In genomic region chr3:86011833-86012232, GRCm38 (mm10) we compare ENCODE assay signal across 32 mouse cellular contexts. TPM values are rescaled to one million over a fixed set of nuclear protein-coding genes. Genes with fewer than 3 reads are reported as not detected.
DNase-seq lines count a peak whose midpoint lies in the region; ATAC-seq and TF ChIP-seq lines count a peak whose summit lies in the region.
"Had no signal": no experiment of that assay in that cellular context is flagged by ENCODE, and none has a peak within 500 bp of the region (broad histone marks: within the 10 kb centered on the region; RNA-seq: fewer than 3 reads in every experiment).

No protein-coding gene starts in this region.

- TF ChIP-seq CTCF in heart, postnatal 0 days (IDR thresholded peaks at IDR 0.05; ENCODE audit: low read depth), result no peak
- TF ChIP-seq CTCF in heart, adult 2 months (IDR thresholded peaks at IDR 0.05), result no peak
- no peak for TF ChIP-seq CTCF in ES-Bruce4 (IDR thresholded peaks at IDR 0.05; ENCODE audit: low read depth, low read length)

- no peak overlapping the region for H3K4me3 ChIP-seq in heart, postnatal 0 days (ENCODE audit: low read depth, low read length)
- H3K4me3 ChIP-seq in heart, adult 2 months, result no peak overlapping the region
- no peak overlapping the region for H3K4me3 ChIP-seq in ES-Bruce4 (ENCODE audit: low read depth, low read length)
- H3K4me3 ChIP-seq in forebrain, embryonic 16.5 days (replicated peaks; ENCODE audit: low read length), result no peak overlapping the region
- H3K4me3 ChIP-seq: embryonic facial prominence, embryonic 15.5 days; forebrain, embryonic 15.5 days; hindbrain, embryonic 12.5 days; limb, embryonic 10.5 days; liver, embryonic 15.5 days; stomach, embryonic 15.5 days had no signal

- peaks cover 16% of the 10 kb centered on the region; the same call in 1 of the 2 replicates for H3K4me1 ChIP-seq in heart, postnatal 0 days (ENCODE audit: control insufficient read depth, insufficient read depth)
- peaks cover 2% of the 10 kb centered on the region; the same call in 1 of the 2 replicates for H3K4me1 ChIP-seq in heart, adult 2 months (ENCODE audit: control insufficient read depth, insufficient read depth, low read length)
- peaks cover 2% of the 10 kb centered on the region for H3K4me1 ChIP-seq in ES-Bruce4 (ENCODE audit: control insufficient read depth, insufficient read depth, low read length)
- H3K4me1 ChIP-seq in forebrain, embryonic 16.5 days (replicated peaks; ENCODE audit: control insufficient read depth, insufficient read depth, low read length), result no peaks in the 10 kb centered on the region
- H3K4me1 ChIP-seq: forebrain, embryonic 15.5 days; hindbrain, embryonic 12.5 days had no signal

- H3K27ac ChIP-seq in heart, postnatal 0 days (ENCODE audit: low read depth), result 0 out of 2 replicates have a peak overlapping the region, but pooled peaks have one; percentile 31
- H3K27ac ChIP-seq in heart, adult 2 months, result no peak overlapping the region
- peak overlapping the region; percentile 97 for H3K27ac ChIP-seq in ES-Bruce4 (ENCODE audit: insufficient read depth, low read length)
- no peak overlapping the region for H3K27ac ChIP-seq in forebrain, embryonic 16.5 days (ENCODE audit: low read length)
- H3K27ac ChIP-seq: embryonic facial prominence, embryonic 15.5 days; forebrain, embryonic 15.5 days; hindbrain, embryonic 12.5 days; limb, embryonic 10.5 days; liver, embryonic 15.5 days; stomach, embryonic 15.5 days had no signal

- intact Hi-C loops in heart, adult 2 months (cut with DNase I), result no loop called here

- no peaks in the 10 kb centered on the region for H3K79me2 ChIP-seq in heart, adult 2 months (replicated peaks; ENCODE audit: control insufficient read depth, insufficient read depth, low read length)

- no peaks in the 10 kb centered on the region for H3K9me3 ChIP-seq in heart, postnatal 0 days (replicated peaks; ENCODE audit: control insufficient read depth, low read length)
- H3K9me3 ChIP-seq in ES-Bruce4 (replicated peaks; ENCODE audit: control insufficient read depth, insufficient read depth, low read length, poor library complexity, severe bottlenecking), result peaks cover 17% of the 10 kb centered on the region
- H3K9me3 ChIP-seq in forebrain, embryonic 16.5 days (ENCODE audit: control insufficient read depth, low read length), result no peaks in the 10 kb centered on the region
- H3K9me3 ChIP-seq: embryonic facial prominence, embryonic 15.5 days; forebrain, embryonic 15.5 days; G1E; hindbrain, embryonic 12.5 days; limb, embryonic 10.5 days; liver, embryonic 15.5 days; stomach, embryonic 15.5 days had no signal

- no peak overlapping the region for H3K9ac ChIP-seq in heart, postnatal 0 days (replicated peaks; ENCODE audit: low read depth, low read length)
- H3K9ac ChIP-seq in heart, adult 2 months (ENCODE audit: low read depth, low read length), result no peak overlapping the region
- no peak overlapping the region for H3K9ac ChIP-seq in ES-Bruce4 (ENCODE audit: low read depth, poor library complexity, severe bottlenecking)
- H3K9ac ChIP-seq in forebrain, embryonic 16.5 days (replicated peaks; ENCODE audit: low read depth, low read length), result no peak overlapping the region
- H3K9ac ChIP-seq: embryonic facial prominence, embryonic 15.5 days; forebrain, embryonic 15.5 days; hindbrain, embryonic 12.5 days; liver, embryonic 15.5 days; stomach, embryonic 15.5 days had no signal

- no peak for DNase-seq in heart, postnatal 0 days (ENCODE audit: low spot score)
- DNase-seq in heart, adult 2 months, result no peak
- peak; percentile 48 to 60 for DNase-seq in kidney, adult 8-10 months
- DNase-seq in kidney, postnatal 25 days, result peak; percentile 59 to 63
- DNase-seq in cerebellum, adult 9-11 months, result no peak
- no peak for DNase-seq in adrenal gland, adult 18-20 months (ENCODE audit: low spot score in 2 of 2)
- DNase-seq: adrenal gland, adult 2 months; cerebellum, adult 2 months; gastrocnemius, postnatal 25 days; heart, adult 18-20 months; heart, postnatal 14 days; liver; lung, postnatal 14 days; right cerebral cortex, postnatal 4 days; thymus, adult 18-20 months; thymus, postnatal 4 days had no signal

- no peak for TF ChIP-seq POLR2A in heart, adult 2 months (IDR thresholded peaks at IDR 0.05; ENCODE audit: insufficient read depth, low read depth, low read length)
- TF ChIP-seq POLR2A in ES-Bruce4 (IDR thresholded peaks at IDR 0.05; ENCODE audit: insufficient read depth, low read length), result no peak

- no peak for ATAC-seq in heart, postnatal 0 days (ENCODE audit: insufficient read depth, low read depth)
- no peak for ATAC-seq in forebrain, embryonic 16.5 days
- ATAC-seq: forebrain, embryonic 15.5 days; Patski had no signal

- TF ChIP-seq EP300 in heart, postnatal 0 days (IDR thresholded peaks at IDR 0.05; ENCODE audit: low read depth), result no peak
- no peak for TF ChIP-seq EP300 in heart, adult 2 months (IDR thresholded peaks at IDR 0.05; ENCODE audit: insufficient read depth, low read depth, low read length)
- TF ChIP-seq EP300 in ES-Bruce4 (IDR thresholded peaks at IDR 0.05; ENCODE audit: insufficient read depth, low read depth, low read length), result no peak

- no peaks in the 10 kb centered on the region for H3K27me3 ChIP-seq in heart, postnatal 0 days (ENCODE audit: control insufficient read depth, insufficient read depth, low read length)
- H3K27me3 ChIP-seq in heart, adult 2 months (ENCODE audit: control insufficient read depth, insufficient read depth, low read length), result no peaks in the 10 kb centered on the region
- no peaks in the 10 kb centered on the region for H3K27me3 ChIP-seq in ES-Bruce4 (ENCODE audit: control insufficient read depth, insufficient read depth, low read length, poor library complexity, severe bottlenecking)
- no peaks in the 10 kb centered on the region for H3K27me3 ChIP-seq in forebrain, embryonic 16.5 days (replicated peaks; ENCODE audit: control insufficient read depth, insufficient read depth, low read length)
- H3K27me3 ChIP-seq: embryonic facial prominence, embryonic 15.5 days; forebrain, embryonic 15.5 days; hindbrain, embryonic 12.5 days; liver, embryonic 15.5 days; Patski; stomach, embryonic 15.5 days had no signal

- 71% methylated on average over 3 of the region's 3 CpGs for WGBS in heart, postnatal 0 days
- 64% methylated on average over 3 of the region's 3 CpGs for WGBS in heart, adult 2 months
- WGBS in forebrain, embryonic 16.5 days, result 59% methylated on average over 3 of the region's 3 CpGs

- no peaks in the 10 kb centered on the region for H3K36me3 ChIP-seq in heart, postnatal 0 days (replicated peaks; ENCODE audit: control insufficient read depth, insufficient read depth, low read length)
- no peaks in the 10 kb centered on the region for H3K36me3 ChIP-seq in heart, adult 2 months (ENCODE audit: control insufficient read depth, insufficient read depth, low read length)
- H3K36me3 ChIP-seq in ES-Bruce4 (ENCODE audit: control insufficient read depth, insufficient read depth, low read length, poor library complexity, severe bottlenecking), result no peaks in the 10 kb centered on the region
- no peaks in the 10 kb centered on the region for H3K36me3 ChIP-seq in forebrain, embryonic 16.5 days (ENCODE audit: control insufficient read depth, insufficient read depth)
- H3K36me3 ChIP-seq: embryonic facial prominence, embryonic 15.5 days; forebrain, embryonic 15.5 days; G1E; hindbrain, embryonic 12.5 days; liver, embryonic 15.5 days had no signal

- H3K4me2 ChIP-seq in heart, postnatal 0 days (ENCODE audit: low read depth, low read length), result 0 out of 2 replicates have a peak overlapping the region, but pooled peaks have one; percentile 15
- no peak overlapping the region for H3K4me2 ChIP-seq in forebrain, embryonic 16.5 days (ENCODE audit: low read length)
- H3K4me2 ChIP-seq: embryonic facial prominence, embryonic 15.5 days; forebrain, embryonic 15.5 days; hindbrain, embryonic 12.5 days; liver, embryonic 15.5 days; midbrain, embryonic 11.5 days; stomach, embryonic 15.5 days had no signal

RNA-seq across cellular contexts. Expression of gene Prss48, which starts 9.5 kb away (rescaled TPM):
- total RNA-seq in heart, postnatal 0 days (2014; rRNA removed; ENCODE audit: low replicate concordance), result not detected in 2 replicates
- not detected in 2 replicates for polyA plus RNA-seq in heart, postnatal 0 days (2015; fragmentation: Nextera tagmentation; extraction: Ambion mirVana)
- total RNA-seq in heart, adult 2 months (2021), result not detected
- not detected in 2 replicates for polyA plus RNA-seq in heart, adult 2 months (2012; rRNA removed)
- polyA plus RNA-seq in ES-Bruce4 (2011; ENCODE audit: insufficient read depth, insufficient read length, low read depth, missing spikeins), result not detected in 2 replicates
- polyA plus RNA-seq in forebrain, embryonic 16.5 days (2015; fragmentation: Nextera tagmentation; extraction: Ambion mirVana), result not detected in 2 replicates
- not detected for total RNA-seq in adrenal gland, adult 18-20 months (2021)
- total RNA-seq: adrenal gland, adult 2 months; G1E; gastrocnemius, postnatal 25 days; heart, adult 18-20 months; heart, postnatal 14 days; layer of hippocampus, adult 18-20 months; layer of hippocampus, postnatal 25 days; megakaryocyte progenitor cell, adult 5-6 weeks; midbrain, postnatal 0 days had no signal
- polyA plus RNA-seq: adrenal gland, adult 2 months; cerebellum, adult 2 months; embryonic facial prominence, embryonic 15.5 days; forebrain, embryonic 15.5 days; G1E; hindbrain, embryonic 12.5 days; limb, embryonic 10.5 days; liver, embryonic 15.5 days; midbrain, embryonic 11.5 days; midbrain, postnatal 0 days; neural tube, embryonic 14.5 days; Patski; stomach, embryonic 15.5 days had no signal

RNA-seq across cellular contexts. Expression of gene Sh3d19, which starts 40.9 kb away (rescaled TPM):
- 16.2 and 52.6 TPM in 2 replicates for total RNA-seq in heart, postnatal 0 days (2014; rRNA removed; ENCODE audit: low replicate concordance)
- 7.4 and 8.7 TPM in 2 replicates for polyA plus RNA-seq in heart, postnatal 0 days (2015; fragmentation: Nextera tagmentation; extraction: Ambion mirVana)
- 10 to 100 TPM; 19.5 to 22.2 TPM for total RNA-seq in heart, adult 2 months (2021)
- 13.5 and 19.3 TPM in 2 replicates for polyA plus RNA-seq in heart, adult 2 months (2012; rRNA removed)
- polyA plus RNA-seq in ES-Bruce4 (2011; ENCODE audit: insufficient read depth, insufficient read length, low read depth, missing spikeins), result 46.6 and 53.6 TPM in 2 replicates
- 8.7 and 9.7 TPM in 2 replicates for polyA plus RNA-seq in forebrain, embryonic 16.5 days (2015; fragmentation: Nextera tagmentation; extraction: Ambion mirVana)
- total RNA-seq in adrenal gland, adult 18-20 months (2021), result 10 to 100 TPM; 10.6 to 16.6 TPM

Comparison
In these comparisons a context has a peak if more than half of its experiments do, and no peak if none do; other contexts are left out.
1. H3K27ac ChIP-seq: peak in heart, postnatal 0 days (single experiment) and ES-Bruce4 (single experiment); none in heart, adult 2 months (single experiment) and forebrain, embryonic 16.5 days (single experiment).
2. DNase-seq: peak in kidney, adult 8-10 months (2 of 2) and kidney, postnatal 25 days (2 of 2); none in heart, postnatal 0 days (single experiment), heart, adult 2 months (0 of 2), cerebellum, adult 9-11 months (single experiment) and adrenal gland, adult 18-20 months (0 of 2).